Mouse (Mus musculus): Measurements from ENCODE around the gene St6galnac6.

GRCm38 (mm10) chr2:32597248-32597647, 2.3 kb upstream of the St6galnac6 start:
- TF ChIP-seq CTCF (IDR thresholded peaks at IDR 0.05; ENCODE audit: control insufficient read depth, insufficient read depth, insufficient replicate concordance, low read depth, low read length) (no peak), POLR2A (IDR thresholded peaks at IDR 0.05; ENCODE audit: control insufficient read depth, low read depth, low read length) (no peak)

All from testis, adult 2 months (tissue).